Mouse (Mus musculus) forebrain, embryonic 10.5 days (tissue): ENCODE data around the gene Zfp362. TPM values are rescaled to one million over a fixed set of nuclear protein-coding genes. Genes with fewer than 3 reads are reported as not detected.

Experiments
- DNase-seq: peaks from one replicate; pipeline ENCODE4 v3.0.0-alpha.2; 2017; ENCODE audit warnings: low spot score; ENCODE audit errors: extremely low spot score
- H3K27ac ChIP-seq: fragments of 300-500 bp; sonication (generic); 2 replicates; pipeline ENCODE4 v1.5.1; 2016; ENCODE audit warnings: mild to moderate bottlenecking
- H3K27me3 ChIP-seq: fragments of 300-500 bp; sonication (generic); 2 replicates; pipeline ENCODE4 v1.6.1; 2016; ENCODE audit warnings: mild to moderate bottlenecking; ENCODE audit not compliant: poor library complexity, severe bottlenecking
- H3K36me3 ChIP-seq: fragments of 300-500 bp; sonication (generic); replicated peaks from 2 replicates; pipeline ENCODE4 v1.6.1; 2016; ENCODE audit warnings: mild to moderate bottlenecking, moderate library complexity
- H3K4me1 ChIP-seq: fragments of 300-500 bp; sonication (generic); 2 replicates; pipeline ENCODE4 v1.6.1; 2016
- H3K4me3 ChIP-seq: fragments of 300-500 bp; sonication (generic); 2 replicates; pipeline ENCODE4 v1.5.1; 2016; ENCODE audit warnings: mild to moderate bottlenecking, moderate library complexity
- H3K9me3 ChIP-seq: fragments of 300-500 bp; sonication (generic); 2 replicates; pipeline ENCODE4 v1.6.1; 2016; ENCODE audit warnings: mild to moderate bottlenecking, moderate library complexity
- WGBS: fragments of 180-500 bp; shearing (Covaris S2); methylation state at CpG from one replicate; pipeline ENCODE4 v1.1.7; 2016; 5-methylcytosine and 5-hydroxymethylcytosine counted together
- polyA plus RNA-seq: library from polyadenylated mRNA; unstranded; fragments of >200 nt; fragmentation: Nextera tagmentation; extraction: Ambion mirVana; gene quantifications from 2 replicates; pipeline ENCODE4 v1.2.1, GENCODE M21; 2016

Zfp362 gene
- polyA plus RNA-seq, 1 experiment from 2014 or later, result 37.1 TPM

DNA sequence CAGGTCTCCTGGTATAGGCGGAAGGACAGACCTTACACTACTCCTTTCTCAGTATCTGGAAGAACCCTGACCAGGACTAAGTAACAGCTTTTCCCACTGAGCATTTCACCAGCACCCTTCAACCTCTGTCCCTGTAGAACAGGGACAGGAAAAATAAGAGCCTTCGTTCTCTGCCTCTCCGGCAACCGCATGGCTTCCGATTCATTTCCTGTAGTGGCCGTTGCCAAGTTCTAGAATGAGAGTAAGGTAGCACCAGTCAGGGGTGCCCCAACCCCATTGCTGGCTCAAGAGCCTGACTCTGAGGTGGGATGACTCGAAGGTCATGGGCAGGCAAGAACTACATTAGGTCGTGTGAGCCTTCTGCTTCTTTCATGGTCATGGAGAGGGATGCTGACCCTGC, 60.7 kb downstream of the Zfp362 start:
- H3K27me3 ChIP-seq, result no peaks in the 10 kb centered on the region
- H3K9me3 ChIP-seq, result no peaks in the 10 kb centered on the region
- WGBS, result 95% methylated on average over 8 of the region's 8 CpGs
- no peak overlapping the region for H3K4me3 ChIP-seq
- H3K36me3 ChIP-seq, result peaks cover 96% of the 10 kb centered on the region
- H3K4me1 ChIP-seq, result peaks cover 32% of the 10 kb centered on the region
- no peak overlapping the region for H3K27ac ChIP-seq
- DNase-seq, result no peak

- Histone ChIP-seq H3K4me3 (no peak overlapping the region), H3K36me3 (peaks cover 92% of the 10 kb centered on the region), H3K27ac (0 out of 2 replicates have a peak overlapping the region, but pooled peaks have one; percentile 36), H3K9me3 (no peaks in the 10 kb centered on the region), H3K27me3 (no peaks in the 10 kb centered on the region), H3K4me1 (peaks cover 39% of the 10 kb centered on the region)
- 74% methylated on average over 12 of the region's 12 CpGs for whole genome bisulfite sequencing
- DNase-seq, result no peak
These were observed 62.7 kb downstream of the Zfp362 start for GRCm38 (mm10) chr4:128743031-128743626.

- H3K36me3 ChIP-seq, result peaks cover 90% of the 10 kb centered on the region
- no peak for DNase-seq
These were observed 63.4 kb downstream of the Zfp362 start for GRCm38 (mm10) chr4:128742379-128742970.

DNA sequence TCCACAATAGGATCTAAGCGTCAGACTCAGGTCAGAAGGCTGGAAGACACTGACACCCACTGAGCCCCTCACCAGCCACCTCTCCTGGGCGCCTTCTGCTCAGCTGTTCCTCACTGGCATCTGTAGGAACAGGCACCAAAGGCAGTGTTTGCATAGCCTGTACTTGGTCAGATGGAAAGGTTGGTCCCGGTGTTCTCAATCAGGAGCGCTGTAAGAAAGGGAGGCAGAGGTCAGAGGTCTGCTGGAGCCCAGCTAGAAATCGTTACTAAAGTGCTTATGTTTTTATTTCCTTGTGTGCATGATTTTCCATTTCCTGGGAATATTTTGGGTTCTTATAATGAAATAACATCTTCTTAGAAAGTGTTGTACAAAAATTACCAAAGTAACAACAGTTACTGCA, 63.9 kb downstream of the Zfp362 start:
- Histone ChIP-seq H3K4me1 (peaks cover 51% of the 10 kb centered on the region), H3K4me3 (no peak overlapping the region), H3K36me3 (peaks cover 84% of the 10 kb centered on the region), H3K27me3 (no peaks in the 10 kb centered on the region), H3K27ac (no peak overlapping the region), H3K9me3 (no peaks in the 10 kb centered on the region)
- 46% methylated on average over 5 of the region's 5 CpGs for WGBS
- no peak for DNase-seq

More at GRCm38 (mm10) chr4:128742379-128742970, 63.4 kb downstream of the Zfp362 start:
- H3K4me3 ChIP-seq, result no peak overlapping the region
- no peaks in the 10 kb centered on the region for H3K9me3 ChIP-seq
- WGBS, result 59% methylated on average over 10 of the region's 10 CpGs
- no peaks in the 10 kb centered on the region for H3K27me3 ChIP-seq
- H3K4me1 ChIP-seq, result peaks cover 45% of the 10 kb centered on the region
- peak overlapping the region; percentile 36; the same call in 1 of the 2 replicates for H3K27ac ChIP-seq

- H3K4me3 ChIP-seq, result no peak overlapping the region
- no peak overlapping the region for H3K27ac ChIP-seq
- no peaks in the 10 kb centered on the region for H3K27me3 ChIP-seq
- peaks cover 80% of the 10 kb centered on the region for H3K36me3 ChIP-seq
- H3K9me3 ChIP-seq, result no peaks in the 10 kb centered on the region
- no peak for DNase-seq
- peaks cover 61% of the 10 kb centered on the region for H3K4me1 ChIP-seq
- 76% methylated on average over 1 of the region's 1 CpGs for WGBS
These were observed 65.0 kb downstream of the Zfp362 start for GRCm38 (mm10) chr4:128740878-128741277.

DNA sequence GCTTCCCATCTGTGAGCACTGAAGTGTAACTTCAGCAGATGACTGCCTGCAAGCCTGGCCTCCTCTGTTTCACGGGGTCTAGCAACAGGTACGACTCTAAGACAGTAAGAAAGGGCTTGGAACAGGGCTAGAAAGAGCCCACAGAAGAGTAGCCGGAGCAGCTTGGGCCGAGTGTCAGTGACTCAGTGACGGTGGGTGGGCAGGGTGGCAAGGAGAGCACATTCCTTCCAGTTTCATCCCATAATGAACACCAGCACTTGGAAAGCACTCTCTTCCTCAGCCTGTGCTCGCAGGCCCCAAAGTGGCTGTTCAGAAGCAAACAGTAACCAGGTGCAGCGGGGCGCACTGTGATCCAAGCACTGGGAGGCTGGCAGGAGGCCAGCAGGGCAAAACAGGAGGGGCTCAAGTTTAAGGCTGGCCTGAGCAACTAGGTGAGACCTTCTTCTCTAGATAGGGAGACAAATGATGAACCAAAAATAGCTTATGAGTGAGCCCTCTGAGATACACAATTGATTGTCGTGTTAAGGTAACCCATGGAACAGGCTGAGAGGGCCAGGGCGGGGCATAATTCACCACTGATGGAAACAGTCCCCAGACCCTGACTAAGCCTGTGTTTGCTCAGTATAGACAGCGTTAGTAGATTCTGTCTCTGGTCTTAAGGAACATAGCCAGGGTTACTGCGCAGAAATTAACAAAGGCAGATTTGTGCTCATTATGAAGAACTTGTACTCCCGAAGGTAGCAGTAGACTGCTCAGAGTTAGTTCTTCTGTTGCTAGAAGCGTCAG, 67.8 kb downstream of the Zfp362 start:
- Histone ChIP-seq H3K27me3 (no peaks in the 10 kb centered on the region), H3K27ac (peak overlapping the region; percentile 92), H3K9me3 (no peaks in the 10 kb centered on the region), H3K36me3 (peaks cover 78% of the 10 kb centered on the region), H3K4me3 (peak overlapping the region; percentile 27), H3K4me1 (peaks cover 86% of the 10 kb centered on the region)
- 53% methylated on average over 14 of the region's 14 CpGs for WGBS
- DNase-seq, result no peak

DNA sequence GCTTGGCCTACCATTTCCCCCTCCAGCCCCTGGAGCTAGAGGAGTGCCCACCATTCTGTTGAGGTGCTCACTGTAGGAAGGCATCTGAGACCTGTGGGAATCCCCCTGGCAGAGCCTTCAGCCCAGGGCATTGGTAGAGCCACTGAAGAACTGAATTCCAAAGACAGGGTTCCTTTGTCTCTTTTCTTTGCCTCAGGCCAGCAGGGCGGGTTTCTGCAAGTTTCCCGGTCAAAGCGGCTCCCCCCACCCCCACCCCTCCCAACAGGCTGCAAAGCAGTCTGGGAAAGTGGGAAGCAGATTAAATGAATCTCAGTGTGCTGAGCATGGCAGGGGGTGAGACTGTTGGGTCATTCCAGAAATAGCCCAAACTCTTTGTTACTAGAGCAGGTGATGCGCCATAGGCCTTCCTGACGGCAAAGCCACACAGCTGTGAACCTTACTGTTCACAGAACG, 68.7 kb downstream of the Zfp362 start:
- H3K27me3 ChIP-seq, result no peaks in the 10 kb centered on the region
- H3K27ac ChIP-seq, result peak overlapping the region; percentile 92
- peaks cover 85% of the 10 kb centered on the region for H3K4me1 ChIP-seq
- 3% methylated on average over 6 of the region's 6 CpGs for whole genome bisulfite sequencing
- peak overlapping the region; percentile 27 for H3K4me3 ChIP-seq
- H3K9me3 ChIP-seq, result no peaks in the 10 kb centered on the region
- peak; percentile 81 for DNase-seq
- peaks cover 73% of the 10 kb centered on the region for H3K36me3 ChIP-seq

DNA sequence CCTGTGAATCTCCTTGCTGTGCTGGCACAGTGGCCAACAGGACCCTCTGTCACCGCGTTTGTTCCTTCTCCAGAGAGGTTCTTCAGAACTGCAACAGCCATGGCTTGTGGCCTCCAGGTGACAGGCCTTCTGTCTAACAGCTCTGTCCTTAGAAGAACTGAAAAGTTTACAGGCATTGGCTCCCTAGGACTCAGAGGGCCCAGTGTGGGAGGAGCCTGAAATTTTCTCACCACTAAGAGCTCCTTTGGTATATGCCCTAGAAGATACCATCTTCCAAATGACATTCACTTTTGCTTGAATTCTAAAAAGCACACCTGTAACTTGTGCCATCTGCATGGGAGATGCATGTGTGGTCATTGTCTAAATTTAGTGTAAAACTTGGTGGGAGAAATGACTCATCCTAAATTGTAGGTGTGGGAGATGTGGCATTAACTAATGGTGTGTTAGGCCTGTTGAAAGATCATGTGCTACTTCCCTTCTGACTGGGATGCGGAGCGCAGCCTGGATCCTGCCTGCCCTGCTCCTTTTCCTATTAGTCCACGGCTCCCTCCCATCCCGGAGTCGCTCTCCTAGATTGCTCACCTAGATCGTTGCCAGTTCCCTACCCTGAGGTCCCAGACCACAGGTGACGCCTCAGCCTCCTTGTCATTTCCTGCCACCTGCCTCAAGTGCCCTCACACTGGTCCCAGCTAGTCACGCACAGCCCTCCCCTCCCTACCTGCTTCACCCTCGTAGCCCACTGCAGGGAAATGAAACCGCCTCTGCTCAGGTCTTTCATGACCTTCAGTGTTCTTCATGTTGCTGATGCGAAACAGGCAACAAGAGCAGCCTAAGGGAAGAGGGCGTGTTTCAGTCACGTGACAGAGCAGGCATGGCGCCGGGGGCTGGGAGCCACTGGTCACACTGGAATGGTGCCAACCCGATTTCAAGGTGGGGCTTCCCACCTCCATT, 70.8 kb downstream of the Zfp362 start:
- H3K36me3 ChIP-seq, result peaks cover 74% of the 10 kb centered on the region
- peak overlapping the region; percentile 27; the same call in 1 of the 2 replicates for H3K4me3 ChIP-seq
- no peaks in the 10 kb centered on the region for H3K9me3 ChIP-seq
- 83% methylated on average over 18 of the region's 18 CpGs for WGBS
- H3K27me3 ChIP-seq, result no peaks in the 10 kb centered on the region
- H3K27ac ChIP-seq, result peak overlapping the region; percentile 92
- no peak for DNase-seq
- H3K4me1 ChIP-seq, result peaks cover 84% of the 10 kb centered on the region

DNA sequence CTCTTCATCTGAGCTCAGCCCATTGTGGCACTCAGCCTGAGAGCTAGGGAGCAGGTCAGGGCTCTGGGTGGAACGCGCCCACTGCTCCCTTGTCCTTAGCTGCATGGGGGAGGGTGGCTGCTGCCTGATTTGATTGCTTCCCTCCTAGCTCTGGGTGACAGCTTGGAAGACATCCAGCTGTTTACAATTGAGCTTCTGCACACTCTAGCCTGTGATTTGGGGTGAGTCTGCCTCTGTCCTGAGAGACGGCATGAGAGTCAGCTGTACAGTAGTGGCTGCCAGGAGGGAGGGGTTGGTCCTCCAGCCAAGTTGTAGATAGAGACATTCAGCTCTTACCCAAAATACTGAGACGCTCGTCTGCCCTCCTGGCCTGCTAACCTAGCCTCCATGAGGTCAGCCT, 71.6 kb downstream of the Zfp362 start:
- WGBS, result 54% methylated on average over 5 of the region's 5 CpGs
- DNase-seq, result no peak
- no peaks in the 10 kb centered on the region for H3K9me3 ChIP-seq
- H3K4me1 ChIP-seq, result peaks cover 92% of the 10 kb centered on the region
- peak overlapping the region; percentile 27 for H3K4me3 ChIP-seq
- no peaks in the 10 kb centered on the region for H3K27me3 ChIP-seq
- H3K27ac ChIP-seq, result peak overlapping the region; percentile 74
- peaks cover 74% of the 10 kb centered on the region for H3K36me3 ChIP-seq

GRCm38 (mm10) chr4:128733496-128733895, 72.3 kb downstream of the Zfp362 start:
- Histone ChIP-seq H3K4me1 (peaks cover 98% of the 10 kb centered on the region), H3K36me3 (peaks cover 75% of the 10 kb centered on the region), H3K27me3 (no peaks in the 10 kb centered on the region), H3K4me3 (peak overlapping the region; percentile 27; the same call in 1 of the 2 replicates), H3K27ac (peak overlapping the region; percentile 74), H3K9me3 (no peaks in the 10 kb centered on the region)
- WGBS, result 58% methylated on average over 6 of the region's 6 CpGs
- DNase-seq, result no peak

DNA sequence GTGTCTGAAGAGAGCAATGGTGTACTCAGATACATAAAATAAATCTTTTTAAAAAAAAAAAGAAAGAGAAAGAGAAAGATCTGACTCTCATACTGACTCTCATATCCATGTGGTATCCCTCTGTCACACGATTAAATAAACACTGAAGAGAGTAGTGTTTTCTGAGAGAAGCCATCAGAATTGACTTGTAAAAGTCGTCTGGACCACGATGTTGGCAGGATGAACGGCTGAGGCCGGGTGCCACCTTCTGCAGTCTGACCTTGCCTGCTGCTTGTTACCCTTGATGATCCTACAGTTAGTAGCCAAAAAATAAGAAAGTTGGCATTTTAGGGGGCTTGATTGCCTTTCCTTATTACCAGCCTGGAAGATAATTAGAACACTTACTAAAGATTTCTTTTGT, 73.1 kb downstream of the Zfp362 start:
- Histone ChIP-seq H3K27ac (no peak overlapping the region), H3K9me3 (no peaks in the 10 kb centered on the region), H3K36me3 (peaks cover 68% of the 10 kb centered on the region), H3K4me3 (no peak overlapping the region), H3K4me1 (peaks cover 92% of the 10 kb centered on the region), H3K27me3 (no peaks in the 10 kb centered on the region)
- DNase-seq, result no peak
- 81% methylated on average over 5 of the region's 5 CpGs for WGBS

DNA sequence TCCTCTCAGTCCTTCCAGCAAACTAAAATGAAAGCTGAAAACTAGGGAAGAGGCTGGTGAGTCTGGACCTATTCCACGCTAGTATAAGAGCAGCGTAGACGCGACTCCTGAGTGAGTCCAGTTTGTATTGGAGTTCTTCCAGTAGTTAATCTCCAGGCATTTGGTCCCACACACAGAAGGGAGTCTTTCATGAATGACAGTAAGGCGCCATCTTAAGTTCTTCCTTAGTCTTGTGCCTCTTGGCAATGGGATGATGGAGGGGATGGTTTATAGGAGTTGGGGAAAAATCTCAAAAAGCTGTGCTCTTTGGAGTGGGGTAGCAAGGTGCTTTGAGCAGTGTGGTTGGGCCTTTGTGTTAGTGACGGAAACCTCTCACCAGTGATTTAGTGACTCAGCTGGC, 75.6 kb downstream of the Zfp362 start:
- 85% methylated on average over 6 of the region's 6 CpGs for WGBS
- Histone ChIP-seq H3K9me3 (no peaks in the 10 kb centered on the region), H3K36me3 (peaks cover 56% of the 10 kb centered on the region), H3K4me3 (peak overlapping the region; percentile 95), H3K27ac (peak overlapping the region; percentile 99), H3K4me1 (peaks cover 85% of the 10 kb centered on the region), H3K27me3 (peaks cover 11% of the 10 kb centered on the region)
- no peak for DNase-seq
